7 mouse cellular contexts compared by ENCODE assay signal in genomic region chr15:85734571-85735033, GRCm38 (mm10). TPM values are rescaled to one million over a fixed set of nuclear protein-coding genes. Genes with fewer than 3 reads are reported as not detected.
DNase-seq lines count a peak whose midpoint lies in the region; ATAC-seq and TF ChIP-seq lines count a peak whose summit lies in the region.

Gene Ppara (plus strand): TSS chr15:85734983.

- H3K4me3 ChIP-seq in heart, adult 2 months: peak within 1 kb of the TSS; percentile 62
- H3K4me3 ChIP-seq in midbrain, embryonic 15.5 days: peak within 1 kb of the TSS; percentile 55

- ATAC-seq in midbrain, embryonic 15.5 days (replicated peaks): no peak
- ATAC-seq in inflammation-experienced regulatory T-cells, adult 6 months: no peak

- H3K9me3 ChIP-seq in midbrain, embryonic 15.5 days: no peaks in the 10 kb centered on the region

- peak; percentile 33 for DNase-seq in Muller cell, postnatal 12 days (ENCODE audit: inconsistent ontology term)
- peak; percentile 77 for DNase-seq in adrenal gland, postnatal 10 days
- DNase-seq in heart, adult 2 months: peak; percentile 67 to 75
- peak; percentile 79 for DNase-seq in kidney, adult 9 months
- DNase-seq in B cell, adult 2 months: no peak

- H3K27ac ChIP-seq in heart, adult 2 months: peak within 1 kb of the TSS; percentile 99
- H3K27ac ChIP-seq in midbrain, embryonic 15.5 days: no peak within 1 kb of the TSS

- 0 out of 2 replicates have a peak, but pooled peaks cover 1% of the 10 kb centered on the region for H3K27me3 ChIP-seq in heart, adult 2 months (ENCODE audit: control insufficient read depth, insufficient read depth, low read length)
- peaks cover 60% of the 10 kb centered on the region for H3K27me3 ChIP-seq in midbrain, embryonic 15.5 days (replicated peaks)

- TF ChIP-seq POLR2A in heart, adult 2 months (IDR thresholded peaks at IDR 0.05; ENCODE audit: insufficient read depth, low read depth, low read length): no peak; the same call in 1 of the 2 replicates

- intact Hi-C loops in heart, adult 2 months (cut with DNase I): loop anchor here (5.0 kb wide), 2 partner anchors 43 to 78 kb away; partner anchors contain the start of gene Cdpf1

- peak within 1 kb of the TSS; percentile 87 for H3K9ac ChIP-seq in heart, adult 2 months (ENCODE audit: low read depth, low read length)
- peak within 1 kb of the TSS; percentile 23; the same call in 1 of the 2 replicates for H3K9ac ChIP-seq in midbrain, embryonic 15.5 days

- TF ChIP-seq CTCF in heart, adult 2 months (IDR thresholded peaks at IDR 0.05): no peak

- peaks cover 1% of the 10 kb centered on the region; the same call in 1 of the 2 replicates for H3K4me1 ChIP-seq in heart, adult 2 months (ENCODE audit: control insufficient read depth, insufficient read depth, low read length)
- H3K4me1 ChIP-seq in midbrain, embryonic 15.5 days: peaks cover 18% of the 10 kb centered on the region

- peak within 1 kb of the TSS; percentile 79 for H3K4me2 ChIP-seq in midbrain, embryonic 15.5 days

- WGBS in heart, adult 2 months: 4% methylated on average over 28 of the region's 28 CpGs
- WGBS in midbrain, embryonic 15.5 days: 5% methylated on average over 28 of the region's 28 CpGs

- TF ChIP-seq EP300 in heart, adult 2 months (IDR thresholded peaks at IDR 0.05; ENCODE audit: insufficient read depth, low read depth, low read length): peak; percentile 89

- no peaks in the 10 kb centered on the region for H3K79me2 ChIP-seq in heart, adult 2 months (replicated peaks; ENCODE audit: control insufficient read depth, insufficient read depth, low read length)

- no peaks in the 10 kb centered on the region for H3K36me3 ChIP-seq in heart, adult 2 months (ENCODE audit: control insufficient read depth, insufficient read depth, low read length)
- H3K36me3 ChIP-seq in midbrain, embryonic 15.5 days (replicated peaks): no peaks in the 10 kb centered on the region

RNA-seq across cellular contexts. Expression of gene Ppara, which starts in this region (rescaled TPM):
- total RNA-seq in adrenal gland, postnatal 10 days (2021): 100 to 1,000 TPM in 1 of 2 experiments, 10 to 100 TPM in 1; 95.3 to 120 TPM
- total RNA-seq in heart, adult 2 months (2021): 10 to 100 TPM; 53.1 to 60.7 TPM
- polyA plus RNA-seq in heart, adult 2 months (2012; rRNA removed): 12.9 and 25.4 TPM in 2 replicates
- 1.3 and 2.2 TPM in 2 replicates for polyA plus RNA-seq in midbrain, embryonic 15.5 days (2015; fragmentation: Nextera tagmentation; extraction: Ambion mirVana)
- not detected for polyA plus RNA-seq in inflammation-experienced regulatory T-cells, adult 6 months (2017; shearing (Covaris generic))

Comparison
In these comparisons a context has a peak if more than half of its experiments do, and no peak if none do; other contexts are left out.
1. DNase-seq: peak in Muller cell, postnatal 12 days (single experiment), adrenal gland, postnatal 10 days (single experiment), heart, adult 2 months (2 of 2) and kidney, adult 9 months (single experiment); none in B cell, adult 2 months (0 of 2).